Mouse (Mus musculus): Measurements from ENCODE around the gene Bcas2.

The Bcas2 gene

DNA sequence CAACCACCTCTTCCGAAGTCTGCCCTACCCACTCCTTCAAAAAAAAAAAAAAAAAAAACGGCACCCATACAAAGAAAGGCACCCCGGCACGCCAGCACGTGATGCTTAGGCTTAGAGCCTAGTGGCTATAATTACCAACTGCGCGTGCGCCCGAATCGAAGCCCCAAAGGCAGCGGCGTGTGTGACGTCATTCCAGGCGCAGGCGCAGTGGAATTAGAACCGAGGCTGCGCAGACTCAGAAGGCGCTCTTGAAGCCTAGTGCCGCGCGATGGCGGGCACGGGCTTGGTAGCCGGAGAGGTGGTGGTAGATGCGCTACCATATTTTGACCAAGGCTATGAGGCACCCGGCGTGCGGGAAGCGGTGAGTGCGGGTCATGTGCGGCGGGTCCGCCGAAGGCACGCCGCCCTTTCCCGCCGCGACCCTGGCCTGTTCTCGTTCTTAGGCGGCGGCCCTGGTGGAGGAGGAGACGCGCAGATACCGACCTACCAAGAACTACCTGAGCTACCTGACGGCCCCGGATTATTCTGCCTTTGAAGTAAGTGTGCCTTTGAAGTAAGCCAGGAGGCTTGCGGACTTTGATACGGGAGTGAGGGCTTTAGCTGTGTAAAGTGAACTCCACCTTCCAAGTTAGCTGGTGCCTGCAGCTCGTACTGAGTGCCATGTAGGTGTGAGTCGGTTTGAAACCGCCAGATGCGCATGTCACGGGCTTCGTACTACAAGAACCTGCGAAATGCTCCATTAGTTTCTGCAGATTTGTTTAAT lies at the start of gene Bcas2:
Gene Bcas2 (plus strand): TSS at position 151 of the 763 bp plus-strand sequence.
- in situ Hi-C loops (cut with MboI, MseI), result no loop called here

- in situ Hi-C loops (cut with MboI, MseI), result no loop called here
Observed at GRCm38 (mm10) chr3:103123636-103124035, 47.8 kb upstream of the Bcas2 start.

GRCm38 (mm10) chr3:103126138-103126537 lies 45.3 kb upstream of the Bcas2 start:
- in situ Hi-C loops (cut with MboI, MseI), result no loop called here

DNA sequence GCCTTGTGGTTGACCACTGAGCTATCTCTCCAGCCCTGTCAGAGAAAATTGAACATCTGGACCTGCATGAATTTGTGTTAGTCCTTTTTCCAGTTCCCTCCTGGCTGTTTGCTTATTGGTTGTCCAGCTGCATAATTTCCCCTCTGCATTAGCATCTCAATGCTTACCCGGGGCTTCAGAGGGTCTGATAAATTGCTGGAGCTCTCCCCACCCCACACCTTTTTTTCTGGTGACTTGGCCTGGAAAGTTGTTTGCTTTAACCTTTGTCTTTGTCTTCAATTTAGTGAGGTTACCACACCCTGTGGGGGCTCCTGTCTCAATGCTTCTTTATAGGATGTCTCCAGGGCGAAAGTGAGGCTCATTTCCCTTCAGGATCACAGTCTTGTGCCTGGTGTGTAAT lies 44.3 kb upstream of the Bcas2 start:
- in situ Hi-C loops (cut with MboI, MseI), result no loop called here

- in situ Hi-C loops (cut with MboI, MseI), result no loop called here
Observed at GRCm38 (mm10) chr3:103127721-103128120, 43.7 kb upstream of the Bcas2 start.

DNA sequence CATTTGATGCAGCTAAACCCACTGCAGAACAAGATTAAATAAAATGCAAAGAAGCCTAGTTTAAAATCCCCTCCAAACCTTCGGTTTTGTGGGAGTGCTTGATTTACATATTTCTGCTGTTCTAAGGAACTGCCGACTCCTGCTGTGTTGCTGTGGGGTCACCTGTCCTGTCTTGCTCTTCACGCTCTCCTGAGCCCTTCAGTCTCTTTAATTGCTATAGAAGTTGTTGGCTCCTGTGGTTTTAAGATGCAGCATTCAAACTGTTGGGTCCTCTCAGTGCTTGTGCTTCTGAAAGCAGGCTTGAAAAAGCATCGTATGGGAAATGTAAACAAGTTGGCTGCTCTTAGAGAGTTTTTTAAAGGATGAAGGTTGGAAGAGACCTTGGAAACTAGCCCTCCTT lies 43.2 kb upstream of the Bcas2 start:
- in situ Hi-C loops (cut with MboI, MseI), result no loop called here

DNA sequence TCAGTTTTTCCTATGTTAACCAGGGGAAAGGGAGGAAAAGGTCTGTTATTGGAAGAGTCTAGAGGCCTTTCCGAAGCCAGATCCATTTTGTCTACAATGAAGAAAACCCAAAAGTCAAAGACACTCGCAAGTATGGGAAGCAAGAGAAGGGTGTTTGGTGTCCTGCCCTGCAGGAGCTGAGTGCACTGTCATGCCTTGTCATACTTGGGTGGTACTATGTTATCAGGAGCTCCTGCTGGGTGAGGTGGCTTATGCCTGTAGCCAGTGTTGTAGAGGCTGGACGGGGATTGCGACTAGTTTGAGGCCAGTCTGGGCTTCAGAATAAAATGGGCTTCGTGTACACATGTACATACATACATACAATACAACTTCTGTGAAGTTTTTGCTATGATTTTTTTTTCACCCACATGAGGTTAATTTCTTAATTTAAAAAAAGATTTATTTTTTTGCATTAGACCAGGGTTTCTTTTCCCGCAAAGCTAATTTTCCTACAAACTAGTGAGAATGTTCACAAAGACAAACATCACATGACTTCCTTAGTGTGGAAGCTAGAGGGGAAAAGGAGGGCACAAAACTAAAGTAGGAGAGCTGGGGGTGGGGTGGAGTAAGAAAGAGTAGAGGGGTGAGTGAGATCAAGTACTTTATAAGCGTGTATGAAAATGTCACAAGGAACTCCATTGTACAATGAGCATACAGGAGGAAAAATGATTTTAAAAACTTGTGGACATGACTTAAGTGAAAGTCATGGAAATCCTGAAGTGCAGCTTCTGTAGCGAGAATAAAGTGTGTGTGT lies 41.9 kb upstream of the Bcas2 start:
- in situ Hi-C loops (cut with MboI, MseI), result no loop called here

GRCm38 (mm10) chr3:103130236-103130751 lies 41.2 kb upstream of the Bcas2 start:
- in situ Hi-C loops (cut with MboI, MseI), result no loop called here

- in situ Hi-C loops (cut with MboI, MseI), result no loop called here
Observed at GRCm38 (mm10) chr3:103133098-103133497, 38.4 kb upstream of the Bcas2 start.

- in situ Hi-C loops (cut with MboI, MseI), result no loop called here
Observed at GRCm38 (mm10) chr3:103136414-103137077, 34.9 kb upstream of the Bcas2 start.

- in situ Hi-C loops (cut with MboI, MseI), result no loop called here
Observed at GRCm38 (mm10) chr3:103139047-103139446, 32.4 kb upstream of the Bcas2 start.

DNA sequence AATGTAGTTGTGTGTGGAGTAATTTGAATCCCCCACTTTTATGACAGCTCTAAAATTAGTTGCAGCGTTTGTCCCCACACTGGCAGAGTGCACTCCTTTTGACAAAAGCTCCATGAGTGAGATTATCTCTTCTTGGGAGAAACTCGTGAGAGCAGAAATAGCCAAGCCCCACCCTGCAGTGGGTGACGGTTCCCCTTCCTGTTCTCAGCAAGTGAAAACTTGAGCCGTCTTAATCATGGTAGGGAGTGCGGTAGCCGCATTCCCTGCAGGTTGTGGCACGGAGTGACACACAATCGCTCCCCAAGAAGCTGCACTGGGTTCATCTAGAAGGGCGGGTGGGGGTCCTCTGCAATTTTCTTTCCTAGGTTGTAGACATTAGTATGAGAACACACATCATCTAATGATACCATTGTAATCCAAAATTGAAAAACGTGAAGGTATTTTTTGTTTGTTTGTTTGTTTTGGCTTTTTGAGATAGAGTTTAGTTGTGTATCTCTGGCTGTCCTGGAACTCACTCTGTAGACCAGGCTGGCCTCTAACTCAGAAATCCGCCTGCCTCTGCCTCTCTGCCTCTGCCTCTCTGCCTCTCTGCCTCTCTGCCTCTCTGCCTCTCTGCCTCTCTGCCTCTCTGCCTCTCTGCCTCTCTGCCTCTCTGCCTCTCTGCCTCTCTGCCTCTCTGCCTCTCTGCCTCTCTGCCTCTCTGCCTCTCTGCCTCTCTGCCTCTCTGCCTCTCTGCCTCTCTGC lies 31.2 kb upstream of the Bcas2 start:
- in situ Hi-C loops (cut with MboI, MseI), result loop anchor here (5.0 kb wide), 1 partner anchor 107 kb away; no protein-coding TSS in a partner anchor

DNA sequence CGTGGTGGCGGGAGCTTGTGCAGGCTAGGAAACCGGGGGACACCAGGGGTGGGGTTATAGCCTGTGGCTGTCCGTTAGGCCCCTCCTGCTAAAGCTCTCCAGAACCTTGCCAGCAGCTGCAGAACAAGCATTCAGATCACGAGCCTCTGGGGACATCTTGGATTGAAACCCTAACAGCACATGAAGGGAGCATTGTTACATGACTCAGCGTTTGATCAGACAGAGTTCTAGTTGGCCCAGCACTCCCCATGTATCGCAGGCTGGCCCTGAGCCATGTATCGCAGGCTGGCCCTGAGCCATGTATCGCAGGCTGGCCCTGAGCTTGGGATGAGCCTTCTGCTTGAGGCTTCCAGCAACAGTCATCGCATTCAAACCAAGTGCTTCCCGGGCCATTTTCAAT lies 30.2 kb upstream of the Bcas2 start:
- in situ Hi-C loops (cut with MboI, MseI), result loop anchor here (5.0 kb wide), 1 partner anchor 106 kb away; no protein-coding TSS in a partner anchor

GRCm38 (mm10) chr3:103142366-103142765 lies 29.1 kb upstream of the Bcas2 start:
- in situ Hi-C loops (cut with MboI, MseI), result loop anchor here (5.0 kb wide), 1 partner anchor 105 kb away; no protein-coding TSS in a partner anchor

DNA sequence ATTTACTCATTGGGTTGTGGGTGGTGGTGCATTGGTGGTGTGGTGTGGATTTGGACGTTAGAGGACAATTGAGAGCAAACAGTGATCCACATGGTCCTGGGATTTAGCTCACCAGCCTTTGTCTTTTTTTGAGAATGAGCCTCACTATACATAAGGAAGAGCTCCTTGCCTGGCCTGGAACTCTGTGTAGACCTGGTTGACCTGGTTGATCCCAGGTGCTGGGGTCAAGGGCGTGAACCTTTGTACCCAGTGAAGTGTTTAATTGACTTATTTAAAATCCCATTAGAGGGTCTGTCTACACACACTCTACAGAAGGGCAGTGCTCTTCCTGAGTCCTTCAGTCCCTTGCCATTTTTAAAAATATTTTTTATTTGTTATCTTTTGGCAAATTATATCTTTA lies 26.1 kb upstream of the Bcas2 start:
- in situ Hi-C loops (cut with MboI, MseI), result loop anchor here (5.0 kb wide), 1 partner anchor 68 kb away; no protein-coding TSS in a partner anchor

- in situ Hi-C loops (cut with MboI, MseI), result loop anchor here (5.0 kb wide), 1 partner anchor 68 kb away; no protein-coding TSS in a partner anchor
Observed at GRCm38 (mm10) chr3:103145791-103146190, 25.7 kb upstream of the Bcas2 start.

DNA sequence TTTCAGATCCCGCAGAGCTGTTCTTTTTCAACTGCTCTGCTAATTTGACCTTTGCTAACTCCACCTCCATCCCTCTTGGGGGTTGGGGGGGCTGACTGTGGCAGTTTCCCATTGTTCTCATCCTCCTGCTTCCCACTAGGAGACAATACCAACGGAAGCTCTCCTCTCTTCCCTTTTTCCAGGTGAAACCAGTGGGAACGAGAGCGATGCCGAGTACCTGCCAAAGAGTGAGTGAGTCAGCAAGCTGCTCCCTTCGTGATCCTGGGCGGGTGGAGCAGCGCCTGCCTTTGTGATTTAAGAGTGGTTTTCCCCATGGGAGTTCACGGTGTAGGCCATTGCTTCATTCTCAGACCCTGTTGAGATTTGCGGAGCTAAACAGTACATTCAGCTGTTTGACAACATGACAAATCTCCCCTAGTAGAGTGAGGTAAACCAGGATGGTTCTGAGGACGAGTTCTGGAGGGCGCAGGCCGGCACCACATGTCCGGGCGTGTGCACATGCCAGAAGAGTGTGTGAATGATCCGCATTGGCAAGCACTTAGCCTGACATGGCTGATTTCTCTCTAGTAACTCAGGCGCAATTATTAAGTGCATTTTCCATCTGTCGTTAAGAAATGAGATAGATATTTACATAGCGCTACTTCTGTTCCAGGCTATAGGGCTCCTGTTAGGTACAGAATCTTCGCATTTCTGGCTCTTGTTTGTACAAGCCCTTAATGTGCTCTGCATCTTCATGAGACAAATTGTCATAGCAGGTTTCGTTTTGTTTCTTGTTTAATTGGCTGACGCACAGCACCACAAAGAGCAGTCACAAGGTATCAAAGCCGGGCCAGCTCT lies 24.9 kb upstream of the Bcas2 start:
- in situ Hi-C loops (cut with MboI, MseI), result loop anchor here (5.0 kb wide), 1 partner anchor 69 kb away; no protein-coding TSS in a partner anchor

DNA sequence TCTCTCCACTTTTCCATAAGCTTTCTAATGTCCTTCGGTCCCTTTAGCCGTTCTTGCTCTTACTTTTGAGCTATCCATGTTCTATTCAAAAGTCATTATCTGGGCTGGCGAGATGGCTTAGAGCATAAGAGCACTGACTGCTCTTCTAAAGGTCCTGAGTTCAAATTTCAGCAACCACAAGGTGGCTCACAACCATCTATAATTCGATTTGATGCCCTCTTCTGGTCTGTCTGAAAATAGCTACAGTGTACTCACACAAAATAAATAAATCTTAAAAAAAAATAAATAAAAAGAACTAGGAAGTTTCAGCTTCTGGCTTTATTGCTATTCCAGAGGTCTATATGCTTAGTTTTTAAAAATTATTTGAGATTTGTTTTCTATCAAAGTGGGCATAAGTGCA lies 23.7 kb upstream of the Bcas2 start:
- in situ Hi-C loops (cut with MboI, MseI), result loop anchor here (5.0 kb wide), 1 partner anchor 70 kb away; no protein-coding TSS in a partner anchor

DNA sequence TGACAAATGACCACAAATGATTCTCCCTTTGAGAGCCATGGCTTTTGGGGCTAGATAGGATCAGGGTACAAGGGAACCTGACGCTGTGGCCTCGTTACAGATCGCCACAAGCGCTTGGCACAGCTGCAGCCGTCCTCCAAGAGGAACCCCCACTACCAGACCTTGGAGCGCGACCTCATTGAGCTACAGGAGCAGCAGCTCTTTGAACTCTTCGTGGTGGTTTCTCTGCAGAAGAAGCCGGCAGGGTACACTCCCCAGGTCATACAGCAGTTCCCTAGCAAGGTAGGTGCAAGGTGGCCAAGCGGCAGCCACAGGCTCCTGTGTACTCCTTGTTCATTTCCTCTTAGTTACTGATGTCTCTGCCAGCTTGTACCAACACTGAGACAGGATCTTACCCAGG lies 22.5 kb upstream of the Bcas2 start:
- in situ Hi-C loops (cut with MboI, MseI), result loop anchor here (5.0 kb wide), 1 partner anchor 72 kb away; no protein-coding TSS in a partner anchor

DNA sequence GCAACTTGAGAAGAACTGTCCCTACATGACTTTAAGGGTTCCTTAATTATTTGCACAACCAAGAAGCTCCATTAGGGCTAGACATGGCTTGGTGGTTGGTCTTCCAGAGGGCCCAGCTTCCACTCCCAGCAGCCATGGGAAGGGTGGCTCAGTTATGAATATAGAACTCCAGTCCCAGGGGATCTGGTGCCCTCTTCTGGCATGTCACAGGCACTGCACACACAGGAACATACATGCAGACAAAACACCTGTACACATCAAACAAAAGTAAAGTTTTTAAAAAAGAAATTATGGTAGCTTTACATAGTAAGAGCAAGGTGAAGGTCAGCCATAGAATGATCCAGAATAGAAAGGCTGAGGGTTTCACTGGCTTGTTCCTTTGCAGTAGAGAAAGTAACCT lies 17.7 kb upstream of the Bcas2 start:
- in situ Hi-C loops (cut with MboI, MseI), result no loop called here
